Comparison of ENCODE assay signal across 16 mouse cellular contexts in the genomic region with DNA sequence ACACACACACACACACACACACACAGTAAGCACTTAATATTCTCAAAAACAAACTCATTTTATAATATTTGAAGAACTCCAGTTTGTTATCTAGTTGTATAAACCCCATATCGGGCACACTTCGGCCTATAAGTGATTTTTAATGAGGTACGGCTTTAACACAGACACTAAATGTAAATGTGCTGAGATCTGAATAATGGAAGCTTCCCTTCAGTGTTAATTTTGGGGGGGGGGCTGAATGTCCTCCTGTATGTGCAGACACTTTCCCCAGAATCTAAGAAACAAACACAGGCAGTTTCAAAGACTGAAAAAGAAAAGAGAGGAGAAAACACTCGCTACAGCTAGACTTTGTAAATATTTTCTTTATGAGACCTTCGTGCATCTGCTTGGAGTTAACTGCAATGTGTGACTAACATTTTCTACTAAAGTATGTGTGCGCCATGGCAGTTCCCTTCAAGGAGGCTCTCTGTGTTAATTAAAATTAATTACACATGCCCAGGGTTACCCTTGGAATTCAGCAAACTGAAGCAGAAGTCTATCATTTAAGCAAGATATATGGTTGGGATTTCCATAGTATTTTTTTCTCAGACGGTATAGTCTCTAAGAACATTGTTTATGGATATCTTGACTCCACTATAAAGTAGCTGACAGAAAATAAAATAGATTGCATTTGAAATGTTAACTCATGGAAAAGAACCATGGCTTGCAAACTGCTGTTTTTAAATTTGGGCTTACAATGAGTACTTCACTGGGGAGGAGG.
DNase-seq lines count a peak whose midpoint lies in the region; ATAC-seq and TF ChIP-seq lines count a peak whose summit lies in the region.
"Had no signal": no experiment of that assay in that cellular context is flagged by ENCODE, and none has a peak within 500 bp of the region (broad histone marks: within the 10 kb centered on the region; RNA-seq: fewer than 3 reads in every experiment).

No protein-coding gene starts in this region.

- DNase-seq in kidney, postnatal 4 days, result no peak
- no peak for DNase-seq in stomach, postnatal 0 days (ENCODE audit: low spot score)
- DNase-seq in limb, embryonic 10.5 days (ENCODE audit: low spot score), result no peak
- no peak for DNase-seq in layer of hippocampus, postnatal 25 days (ENCODE audit: extremely low spot score in 1 of 2, low spot score in 1 of 2)
- DNase-seq in Muller cell, postnatal 12 days (ENCODE audit: inconsistent ontology term), result no peak
- DNase-seq: adrenal gland, postnatal 10 days; cerebellum, adult 8-10 months; gastrocnemius, postnatal 36 days; heart, postnatal 14 days; kidney, adult 8-10 months; retina, postnatal 1 day had no signal

- H3K4me2 ChIP-seq in kidney, embryonic 14.5 days (replicated peaks; ENCODE audit: low read depth, low read length), result no peak overlapping the region
- no peak overlapping the region for H3K4me2 ChIP-seq in stomach, embryonic 14.5 days (replicated peaks; ENCODE audit: low read depth, low read length)
- no peak overlapping the region for H3K4me2 ChIP-seq in stomach, postnatal 0 days (replicated peaks; ENCODE audit: low read depth)
- H3K4me2 ChIP-seq: hindbrain, embryonic 14.5 days had no signal

- no peak overlapping the region for H3K9ac ChIP-seq in kidney, embryonic 14.5 days (ENCODE audit: low read depth, low read length)
- no peak overlapping the region for H3K9ac ChIP-seq in stomach, embryonic 14.5 days (replicated peaks; ENCODE audit: low read depth, low read length)
- no peak overlapping the region for H3K9ac ChIP-seq in stomach, postnatal 0 days (ENCODE audit: low read length)
- H3K9ac ChIP-seq: hindbrain, embryonic 14.5 days had no signal

- H3K27ac ChIP-seq in kidney, embryonic 14.5 days (ENCODE audit: low read depth, low read length), result peak overlapping the region; percentile 47; the same call in 1 of the 2 replicates
- H3K27ac ChIP-seq in stomach, embryonic 14.5 days (ENCODE audit: low read length), result peak overlapping the region; percentile 58; the same call in 1 of the 2 replicates
- no peak overlapping the region for H3K27ac ChIP-seq in stomach, postnatal 0 days (replicated peaks)
- H3K27ac ChIP-seq in limb, embryonic 10.5 days, result peak overlapping the region; percentile 74
- H3K27ac ChIP-seq: heart, embryonic 10.5 days; hindbrain, embryonic 14.5 days had no signal

- no peak overlapping the region for H3K4me3 ChIP-seq in kidney, embryonic 14.5 days (ENCODE audit: low read length)
- H3K4me3 ChIP-seq in stomach, embryonic 14.5 days (ENCODE audit: low read depth, low read length), result no peak overlapping the region
- no peak overlapping the region for H3K4me3 ChIP-seq in stomach, postnatal 0 days (ENCODE audit: low read depth, low read length)
- H3K4me3 ChIP-seq in limb, embryonic 10.5 days, result no peak overlapping the region
- H3K4me3 ChIP-seq: heart, embryonic 10.5 days; megakaryocyte, embryonic 14.5 days had no signal

- 45% methylated on average over 7 of the region's 7 CpGs for WGBS in kidney, embryonic 14.5 days
- WGBS in stomach, embryonic 14.5 days, result 33% methylated on average over 7 of the region's 7 CpGs
- 41% methylated on average over 7 of the region's 7 CpGs for WGBS in stomach, postnatal 0 days
- 42% methylated on average over 7 of the region's 7 CpGs for WGBS in limb, embryonic 10.5 days

- H3K27me3 ChIP-seq in kidney, embryonic 14.5 days (ENCODE audit: control insufficient read depth, insufficient read depth, low read length), result no peaks in the 10 kb centered on the region
- H3K27me3 ChIP-seq in stomach, embryonic 14.5 days (ENCODE audit: control insufficient read depth, insufficient read depth, low read length), result no peaks in the 10 kb centered on the region
- no peaks in the 10 kb centered on the region for H3K27me3 ChIP-seq in stomach, postnatal 0 days (ENCODE audit: control insufficient read depth, insufficient read depth, low read length)
- no peaks in the 10 kb centered on the region for H3K27me3 ChIP-seq in limb, embryonic 10.5 days (ENCODE audit: low read depth, poor library complexity, severe bottlenecking)
- H3K27me3 ChIP-seq: megakaryocyte, embryonic 14.5 days had no signal

- H3K4me1 ChIP-seq in kidney, embryonic 14.5 days (ENCODE audit: control insufficient read depth, insufficient read depth, low read length), result peaks cover 4% of the 10 kb centered on the region; the same call in 1 of the 2 replicates
- H3K4me1 ChIP-seq in stomach, embryonic 14.5 days (ENCODE audit: control insufficient read depth, insufficient read depth, low read length), result 0 out of 2 replicates have a peak, but pooled peaks cover 3% of the 10 kb centered on the region
- no peaks in the 10 kb centered on the region for H3K4me1 ChIP-seq in stomach, postnatal 0 days (replicated peaks; ENCODE audit: control insufficient read depth, insufficient read depth)
- H3K4me1 ChIP-seq in limb, embryonic 10.5 days, result peaks cover 39% of the 10 kb centered on the region
- H3K4me1 ChIP-seq: megakaryocyte, embryonic 14.5 days had no signal

- TF ChIP-seq CTCF in stomach, postnatal 0 days (IDR thresholded peaks at IDR 0.05; ENCODE audit: low read depth), result no peak

- H3K9me3 ChIP-seq in kidney, embryonic 14.5 days (ENCODE audit: control insufficient read depth, low read length), result no peaks in the 10 kb centered on the region
- H3K9me3 ChIP-seq in stomach, embryonic 14.5 days (ENCODE audit: control insufficient read depth, low read depth, low read length), result no peaks in the 10 kb centered on the region
- H3K9me3 ChIP-seq in stomach, postnatal 0 days (ENCODE audit: control insufficient read depth, low read length), result no peaks in the 10 kb centered on the region
- H3K9me3 ChIP-seq in limb, embryonic 10.5 days (replicated peaks), result no peaks in the 10 kb centered on the region
- H3K9me3 ChIP-seq: heart, embryonic 10.5 days; megakaryocyte, embryonic 14.5 days had no signal

- ATAC-seq in kidney, embryonic 14.5 days (ENCODE audit: low FRiP score, low TSS enrichment), result peak; percentile 75; the same call in 1 of the 2 replicates
- ATAC-seq in stomach, embryonic 14.5 days (ENCODE audit: insufficient number of reproducible peaks, insufficient read depth, low FRiP score, low read depth), result no peak; the same call in 1 of the 2 replicates
- no peak for ATAC-seq in stomach, postnatal 0 days (ENCODE audit: low FRiP score, low TSS enrichment)

- no peaks in the 10 kb centered on the region for H3K36me3 ChIP-seq in kidney, embryonic 14.5 days (ENCODE audit: control insufficient read depth, insufficient read depth, low read length)
- H3K36me3 ChIP-seq in stomach, embryonic 14.5 days (ENCODE audit: control insufficient read depth, insufficient read depth, low read length), result no peaks in the 10 kb centered on the region
- no peaks in the 10 kb centered on the region for H3K36me3 ChIP-seq in stomach, postnatal 0 days (ENCODE audit: control insufficient read depth, insufficient read depth, low read length)
- H3K36me3 ChIP-seq in limb, embryonic 10.5 days, result no peaks in the 10 kb centered on the region
- H3K36me3 ChIP-seq: heart, embryonic 10.5 days had no signal

- no peak for TF ChIP-seq EP300 in stomach, postnatal 0 days (optimal IDR thresholded peaks at IDR 0.05)
